Mouse (Mus musculus): Measurements from ENCODE around the gene 1700061G19Rik.

1700061G19Rik gene

GRCm38 (mm10) chr17:56874936-56875651 is at the start of gene 1700061G19Rik:
1700061G19Rik (plus strand) TSS chr17:56875477.
- no peak for ATAC-seq (ENCODE audit: low TSS enrichment)

GRCm38 (mm10) chr17:56826718-56827117 is 48.6 kb upstream of the 1700061G19Rik start:
- peak; percentile 36; the same call in 1 of the 2 replicates for ATAC-seq (ENCODE audit: low TSS enrichment)

GRCm38 (mm10) chr17:56829171-56829570 is 46.1 kb upstream of the 1700061G19Rik start:
- no peak for ATAC-seq (ENCODE audit: low TSS enrichment)

GRCm38 (mm10) chr17:56829795-56830194 is 45.5 kb upstream of the 1700061G19Rik start:
- ATAC-seq (ENCODE audit: low TSS enrichment), result no peak

GRCm38 (mm10) chr17:56830411-56831110 is 44.7 kb upstream of the 1700061G19Rik start, which contains the start of gene Rfx2:
Rfx2 (minus strand) TSS chr17:56831013.
- no peak for ATAC-seq (ENCODE audit: low TSS enrichment)

- peak; percentile 99 for ATAC-seq (ENCODE audit: low TSS enrichment)
Measured at GRCm38 (mm10) chr17:56831111-56831816, 44.0 kb upstream of the 1700061G19Rik start.

- no peak for ATAC-seq (ENCODE audit: low TSS enrichment)
Measured at GRCm38 (mm10) chr17:56832918-56833317, 42.4 kb upstream of the 1700061G19Rik start.

GRCm38 (mm10) chr17:56833381-56833780 is 41.9 kb upstream of the 1700061G19Rik start:
- no peak for ATAC-seq (ENCODE audit: low TSS enrichment)

- no peak for ATAC-seq (ENCODE audit: low TSS enrichment)
Measured at GRCm38 (mm10) chr17:56836336-56836735, 38.9 kb upstream of the 1700061G19Rik start.

GRCm38 (mm10) chr17:56840524-56840923 is 34.8 kb upstream of the 1700061G19Rik start:
- ATAC-seq (ENCODE audit: low TSS enrichment), result no peak

GRCm38 (mm10) chr17:56842173-56842572 is 33.1 kb upstream of the 1700061G19Rik start:
- no peak for ATAC-seq (ENCODE audit: low TSS enrichment)

- no peak for ATAC-seq (ENCODE audit: low TSS enrichment)
Measured at GRCm38 (mm10) chr17:56843678-56844077, 31.6 kb upstream of the 1700061G19Rik start.

- ATAC-seq (ENCODE audit: low TSS enrichment), result no peak
Measured at GRCm38 (mm10) chr17:56848785-56849184, 26.5 kb upstream of the 1700061G19Rik start.

GRCm38 (mm10) chr17:56849710-56850109 is 25.6 kb upstream of the 1700061G19Rik start:
- ATAC-seq (ENCODE audit: low TSS enrichment), result no peak

GRCm38 (mm10) chr17:56851167-56851566 is 24.1 kb upstream of the 1700061G19Rik start:
- ATAC-seq (ENCODE audit: low TSS enrichment), result no peak

GRCm38 (mm10) chr17:56855421-56855820 is 19.9 kb upstream of the 1700061G19Rik start:
- no peak for ATAC-seq (ENCODE audit: low TSS enrichment)

- ATAC-seq (ENCODE audit: low TSS enrichment), result peak; percentile 50; the same call in 1 of the 2 replicates
Measured at GRCm38 (mm10) chr17:56858216-56858615, 17.1 kb upstream of the 1700061G19Rik start.

- ATAC-seq (ENCODE audit: low TSS enrichment), result no peak
Measured at GRCm38 (mm10) chr17:56858922-56859321, 16.4 kb upstream of the 1700061G19Rik start.

- ATAC-seq (ENCODE audit: low TSS enrichment), result no peak
Measured at GRCm38 (mm10) chr17:56861197-56861596, 14.1 kb upstream of the 1700061G19Rik start.

GRCm38 (mm10) chr17:56866071-56866470 is 9.2 kb upstream of the 1700061G19Rik start:
- ATAC-seq (ENCODE audit: low TSS enrichment), result no peak

GRCm38 (mm10) chr17:56869481-56869977 is 5.7 kb upstream of the 1700061G19Rik start:
- ATAC-seq (ENCODE audit: low TSS enrichment), result no peak

- ATAC-seq (ENCODE audit: low TSS enrichment), result no peak
Measured at GRCm38 (mm10) chr17:56870287-56870953, 4.9 kb upstream of the 1700061G19Rik start.
